Comparison of ENCODE assay signal across 17 mouse cellular contexts in the genomic region with DNA sequence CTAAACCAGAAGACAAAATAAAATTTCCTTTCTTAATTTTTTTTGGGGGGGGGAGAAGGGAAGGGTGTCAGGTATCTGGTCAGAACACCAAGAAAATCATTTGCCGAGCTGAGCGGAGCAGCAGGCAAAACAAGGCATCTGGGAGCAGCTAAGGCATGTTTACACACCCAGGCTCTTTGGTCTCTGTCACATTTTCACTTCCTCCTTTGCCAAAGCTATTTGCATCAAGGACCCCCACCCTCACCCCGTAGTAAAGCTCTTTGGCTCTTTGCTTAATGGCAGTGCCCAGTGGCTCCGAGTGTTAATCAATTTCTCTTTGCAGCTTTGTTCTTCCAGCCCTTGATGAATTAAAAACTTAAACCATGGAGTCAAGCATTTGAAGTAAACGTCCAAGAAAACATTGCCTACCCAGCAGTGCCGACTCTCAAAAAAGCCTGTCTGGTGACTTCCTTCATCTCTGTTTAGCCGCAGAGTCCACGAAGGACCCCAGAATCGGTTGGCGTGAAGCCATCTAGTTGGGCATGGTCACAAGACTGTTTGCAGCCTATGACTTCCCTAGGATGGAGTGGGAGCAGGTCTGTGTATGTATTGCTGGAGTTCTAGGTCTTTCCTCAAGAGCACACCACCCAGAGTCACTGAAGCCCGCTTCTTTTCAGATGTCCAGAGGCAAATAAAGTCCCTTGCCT. TPM values are rescaled to one million over a fixed set of nuclear protein-coding genes. Genes with fewer than 3 reads are reported as not detected.
A peak's percentile ranks its signal among the peaks of the same experiment; 100 is the strongest.
DNase-seq lines count a peak whose midpoint lies in the region; ATAC-seq and TF ChIP-seq lines count a peak whose summit lies in the region.
"Had no signal": no experiment of that assay in that cellular context is flagged by ENCODE, and none has a peak within 500 bp of the region (broad histone marks: within the 10 kb centered on the region; RNA-seq: fewer than 3 reads in every experiment).

No protein-coding gene starts in this region.

- no peaks in the 10 kb centered on the region for H3K27me3 ChIP-seq in thymus, adult 2 months (ENCODE audit: control insufficient read depth, insufficient read depth, low read length)
- H3K27me3 ChIP-seq: embryonic facial prominence, embryonic 15.5 days; forebrain, embryonic 15.5 days; liver, embryonic 15.5 days; midbrain, embryonic 12.5 days had no signal

- WGBS in thymus, adult 2 months = 29% methylated on average over 11 of the region's 11 CpGs

- DNase-seq in layer of hippocampus, adult 9-11 months = peak; percentile 27
- DNase-seq in layer of hippocampus, postnatal 25 days (ENCODE audit: extremely low spot score in 1 of 2, low spot score in 1 of 2) = no peak
- DNase-seq in thymus, adult 2 months = peak; percentile 18
- DNase-seq in thymus, postnatal 0 days (ENCODE audit: low spot score) = no peak
- DNase-seq in right cerebral cortex, adult 2 months (ENCODE audit: low spot score in 2 of 2) = peak; percentile 2 to 3
- no peak for DNase-seq in T-cell, adult 2 months (ENCODE audit: low spot score)
- DNase-seq: adrenal gland, postnatal 14 days; cerebellum, adult 9-11 months; gastrocnemius, postnatal 36 days; retina, postnatal 1 day had no signal

- H3K27ac ChIP-seq in thymus, adult 2 months (ENCODE audit: control insufficient read depth, insufficient read depth, low read length) = peak overlapping the region; percentile 67; the same call in 1 of the 2 replicates
- H3K27ac ChIP-seq: embryonic facial prominence, embryonic 15.5 days; forebrain, embryonic 15.5 days; kidney, postnatal 0 days; liver, embryonic 15.5 days; midbrain, embryonic 12.5 days; stomach, postnatal 0 days had no signal

- H3K4me3 ChIP-seq in thymus, adult 2 months (ENCODE audit: control insufficient read depth, insufficient read depth, low read length) = no peak overlapping the region
- H3K4me3 ChIP-seq: embryonic facial prominence, embryonic 15.5 days; forebrain, embryonic 15.5 days; liver, embryonic 15.5 days; midbrain, embryonic 12.5 days had no signal

- no peak for TF ChIP-seq CTCF in thymus, adult 2 months (IDR thresholded peaks at IDR 0.05; ENCODE audit: borderline replicate concordance, control insufficient read depth, extremely low read depth, insufficient read depth, low read length, poor library complexity)

- ATAC-seq in activated CD4-positive, CD25-positive, alpha-beta regulatory T cell, adult 4 months = no peak
- ATAC-seq: forebrain, embryonic 15.5 days had no signal

- TF ChIP-seq POLR2A in thymus, adult 2 months (IDR thresholded peaks at IDR 0.05; ENCODE audit: control insufficient read depth, extremely low read depth, insufficient read depth, low read length, poor library complexity) = no peak

- no peaks in the 10 kb centered on the region for H3K36me3 ChIP-seq in thymus, adult 2 months (ENCODE audit: control insufficient read depth, insufficient read depth, low read length)
- H3K36me3 ChIP-seq: embryonic facial prominence, embryonic 15.5 days; forebrain, embryonic 15.5 days; liver, embryonic 15.5 days; midbrain, embryonic 12.5 days had no signal

- H3K4me1 ChIP-seq in thymus, adult 2 months (replicated peaks; ENCODE audit: control insufficient read depth, insufficient read depth, low read length) = peaks cover 12% of the 10 kb centered on the region
- H3K4me1 ChIP-seq: embryonic facial prominence, embryonic 15.5 days; forebrain, embryonic 15.5 days; liver, embryonic 15.5 days; midbrain, embryonic 12.5 days had no signal

RNA-seq across cellular contexts. Expression of gene Bcor, which starts 35.2 kb away (rescaled TPM):
- 10 to 100 TPM; 17.1 to 17.6 TPM for total RNA-seq in layer of hippocampus, postnatal 25 days (2021)
- 30.6 and 37.7 TPM in 2 replicates for polyA plus RNA-seq in thymus, adult 2 months (2012; rRNA removed)
- polyA plus RNA-seq in thymus, postnatal 0 days (2015; fragmentation: Nextera tagmentation; extraction: Ambion mirVana) = 14.1 and 14.2 TPM in 2 replicates
- polyA plus RNA-seq in activated CD4-positive, CD25-positive, alpha-beta regulatory T cell, adult 4 months (2017; shearing (Covaris generic)) = 10 to 100 TPM; 21.6 to 23.6 TPM

Comparison
In these comparisons a context has a peak if more than half of its experiments do, and no peak if none do; other contexts are left out.
1. DNase-seq: peak in layer of hippocampus, adult 9-11 months (single experiment), thymus, adult 2 months (single experiment) and right cerebral cortex, adult 2 months (2 of 2); none in layer of hippocampus, postnatal 25 days (0 of 2), thymus, postnatal 0 days (single experiment) and T-cell, adult 2 months (single experiment).